Mouse (Mus musculus): ENCODE measurements at regions not wholly inside any gene's neighbourhood (a gene's known extent, or its start where the extent isn't known, plus 50 kb on each side); places are given as distances from the start of the nearest gene placed in this dataset.

DNA sequence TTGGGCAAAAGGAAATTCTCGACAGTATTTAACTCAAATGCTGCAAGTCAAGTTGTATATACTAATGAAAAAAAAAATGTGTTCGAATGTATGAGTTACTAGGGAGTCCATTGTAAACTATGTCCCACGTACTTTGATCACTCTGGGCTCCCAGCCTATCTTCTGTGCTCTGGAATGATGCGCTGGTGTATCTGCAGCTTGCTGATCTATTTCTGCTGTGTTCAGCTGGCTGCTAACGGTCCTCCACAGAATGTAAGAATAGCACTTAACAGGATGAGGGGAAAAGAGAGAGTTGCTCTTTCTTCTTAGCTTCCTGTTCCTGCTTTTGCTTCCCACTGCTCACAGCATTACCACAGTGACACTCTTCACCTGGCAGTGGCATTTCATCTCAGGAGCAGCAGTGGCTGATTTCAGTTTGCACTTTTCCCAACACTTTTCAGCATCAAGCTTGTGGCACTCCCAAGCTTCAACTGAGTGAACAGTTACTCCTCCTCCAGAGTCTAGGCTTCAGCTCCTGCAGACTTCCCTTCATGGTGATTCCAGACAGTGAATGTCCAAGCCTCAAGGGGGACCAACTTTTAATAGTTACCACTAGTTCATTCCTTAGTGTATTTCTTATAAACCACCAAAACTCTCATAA, 425.9 kb downstream of the Arap2 start:
- DNase-seq (ENCODE audit: low spot score in 2 of 2): peak in 1 of 2 experiments; percentile 17

DNA sequence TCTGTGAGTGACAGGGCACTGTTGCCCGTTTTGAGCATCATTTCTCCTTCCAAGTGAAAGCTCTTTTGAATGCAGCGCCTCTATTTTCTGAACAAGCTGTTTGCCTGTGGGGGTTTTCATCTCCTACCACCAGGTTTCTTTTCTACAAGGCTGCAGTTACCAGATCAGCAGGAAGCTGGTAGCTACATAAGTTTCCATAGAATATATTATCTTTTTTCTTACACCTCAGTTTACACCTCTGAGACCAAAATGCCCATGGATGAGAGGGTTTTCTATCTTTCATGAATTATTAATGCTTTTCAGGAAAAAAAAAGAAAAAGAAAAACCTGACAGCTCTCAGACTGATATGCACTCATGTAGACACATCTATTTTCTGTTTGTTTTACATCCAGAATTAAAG, 445.3 kb downstream of the Arap2 start:
- DNase-seq (ENCODE audit: low spot score in 2 of 2): no peak

DNA sequence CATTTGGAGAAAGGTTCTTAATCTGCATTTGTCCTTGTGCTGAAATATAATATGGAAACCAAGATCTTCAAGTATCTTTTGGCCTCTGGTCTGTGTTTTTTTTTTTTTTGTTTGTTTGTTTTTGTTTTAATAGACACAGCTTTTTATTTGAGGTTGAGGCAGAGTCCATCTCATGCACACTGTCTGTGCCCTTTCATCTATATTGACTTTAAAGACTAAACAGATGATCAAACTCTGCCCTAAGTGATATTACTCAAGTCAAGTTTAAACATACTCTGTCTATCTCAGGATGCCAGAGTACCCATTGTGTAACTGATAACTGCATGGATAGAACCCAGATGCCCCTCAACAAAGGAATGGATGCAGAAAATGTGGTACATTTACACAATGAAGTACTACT, 460.4 kb downstream of the Arap2 start:
- no peak for DNase-seq (ENCODE audit: low spot score in 2 of 2)

DNA sequence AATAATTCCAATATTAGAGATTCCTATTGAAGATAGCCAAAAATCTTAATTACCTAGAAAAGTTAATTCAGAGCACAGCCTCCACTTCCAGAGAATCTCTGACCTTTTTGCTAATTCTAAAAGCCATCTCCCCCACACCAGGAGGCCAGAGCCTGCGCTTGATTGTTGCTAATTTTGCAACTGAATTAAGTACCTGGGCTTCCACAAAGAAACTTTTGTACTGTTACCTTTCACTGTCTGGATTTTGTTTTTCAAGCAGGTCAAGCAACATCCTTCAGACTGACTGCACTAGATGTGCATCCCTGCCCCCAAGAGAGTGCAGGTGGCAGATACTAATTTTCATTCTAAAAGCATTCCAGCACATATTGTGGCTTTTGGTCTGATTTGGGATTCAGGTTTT, 469.1 kb downstream of the Arap2 start:
- DNase-seq (ENCODE audit: low spot score in 2 of 2): no peak
